25 mouse cellular contexts compared by ENCODE assay signal in genomic region chr9:41103722-41104121, GRCm38 (mm10). TPM values are rescaled to one million over a fixed set of nuclear protein-coding genes. Genes with fewer than 3 reads are reported as not detected.
A peak's percentile ranks its signal among the peaks of the same experiment; 100 is the strongest.
DNase-seq lines count a peak whose midpoint lies in the region; ATAC-seq and TF ChIP-seq lines count a peak whose summit lies in the region.
"Had no signal": no experiment of that assay in that cellular context is flagged by ENCODE, and none has a peak within 500 bp of the region (broad histone marks: within the 10 kb centered on the region; RNA-seq: fewer than 3 reads in every experiment).

No protein-coding gene starts in this region.

- WGBS in neural tube, embryonic 15.5 days, result 97% methylated on average over 8 of the region's 8 CpGs

- 0 out of 2 replicates have a peak overlapping the region, but pooled peaks have one; percentile 19 for H3K27ac ChIP-seq in CH12.LX (ENCODE audit: insufficient read depth, low read depth)
- H3K27ac ChIP-seq in neural tube, embryonic 15.5 days (replicated peaks), result no peak overlapping the region
- H3K27ac ChIP-seq: embryonic facial prominence, embryonic 12.5 days; heart, embryonic 15.5 days; hindbrain, embryonic 14.5 days; hindbrain, postnatal 0 days; intestine, embryonic 15.5 days had no signal

- TF ChIP-seq RAD21 in CH12.LX (IDR thresholded peaks at IDR 0.05; ENCODE audit: low read depth, low read length), result no peak

- no peaks in the 10 kb centered on the region for H3K79me2 ChIP-seq in CH12.LX (replicated peaks; ENCODE audit: control insufficient read depth, extremely low read depth, insufficient read depth, poor library complexity, severe bottlenecking)

- dilution Hi-C loops in CH12.LX (cut with MboI; ENCODE audit: extremely low pct_ligation_motif_present, extremely low pct_unique_long_range_greater_than_20kb, low sequenced_read_pairs), result no loop called here

- no peak overlapping the region for H3K4me2 ChIP-seq in CH12.LX (ENCODE audit: insufficient read depth, low read depth, poor library complexity, severe bottlenecking)
- no peak overlapping the region for H3K4me2 ChIP-seq in neural tube, embryonic 15.5 days
- H3K4me2 ChIP-seq: embryonic facial prominence, embryonic 12.5 days; embryonic facial prominence, embryonic 15.5 days; heart, embryonic 12.5 days; heart, embryonic 15.5 days; hindbrain, embryonic 14.5 days; intestine, embryonic 15.5 days had no signal

- H3K27me3 ChIP-seq in CH12.LX (replicated peaks), result no peaks in the 10 kb centered on the region
- H3K27me3 ChIP-seq in neural tube, embryonic 15.5 days (replicated peaks), result no peaks in the 10 kb centered on the region
- H3K27me3 ChIP-seq: embryonic facial prominence, embryonic 12.5 days; embryonic facial prominence, embryonic 15.5 days; heart, embryonic 12.5 days; heart, embryonic 15.5 days; intestine, embryonic 15.5 days had no signal

- TF ChIP-seq POLR2A in CH12.LX (IDR thresholded peaks at IDR 0.05; ENCODE audit: low read depth, low read length), result no peak

- no peak overlapping the region for H3K4me3 ChIP-seq in CH12.LX (replicated peaks in 1 of 3; ENCODE audit: low read depth in 2 of 3, low read length in 2 of 3, poor library complexity in 1 of 3)
- H3K4me3 ChIP-seq in neural tube, embryonic 15.5 days (replicated peaks), result no peak overlapping the region
- H3K4me3 ChIP-seq: embryonic facial prominence, embryonic 12.5 days; embryonic facial prominence, embryonic 15.5 days; heart, embryonic 12.5 days; heart, embryonic 15.5 days; intestine, embryonic 15.5 days had no signal

- in situ Hi-C loops in CH12.LX (cut with MboI; ENCODE audit: low pct_ligation_motif_present, low pct_unique_long_range_greater_than_20kb, low sequenced_read_pairs), result loop anchor here (10.0 kb wide), 1 partner anchor 61 kb away; the partner anchor contains the start of gene Ubash3b

- no peak overlapping the region for H3K9ac ChIP-seq in CH12.LX (ENCODE audit: insufficient read depth, low read depth)
- no peak overlapping the region for H3K9ac ChIP-seq in neural tube, embryonic 15.5 days (replicated peaks)
- H3K9ac ChIP-seq: embryonic facial prominence, embryonic 12.5 days; embryonic facial prominence, embryonic 15.5 days; heart, embryonic 12.5 days; heart, embryonic 15.5 days; hindbrain, embryonic 14.5 days; intestine, embryonic 15.5 days had no signal

- DNase-seq in CD4-positive, CD25-positive, alpha-beta regulatory T cell, adult 2 months (ENCODE audit: low read depth, low spot score), result peak; percentile 77
- no peak for DNase-seq in CH12.LX (ENCODE audit: extremely low read depth)
- DNase-seq in ovary, postnatal 10 days (ENCODE audit: low spot score), result no peak
- no peak for DNase-seq in thymus, adult 18-20 months
- DNase-seq: adrenal gland, postnatal 14 days; cerebellum, adult 11 months; cerebellum, adult 2 months; cerebellum, adult 9-11 months; cerebellum, postnatal 25 days; gastrocnemius, postnatal 10 days; gastrocnemius, postnatal 36 days; heart, adult 11 months; heart, postnatal 14 days; heart, postnatal 4 days; kidney, adult 11 months had no signal

- peak; percentile 53 for ATAC-seq in inflammation-experienced regulatory T-cells, adult 6 months
- ATAC-seq in neural tube, embryonic 15.5 days (ENCODE audit: low FRiP score), result no peak
- ATAC-seq: forebrain, embryonic 14.5 days; hindbrain, postnatal 0 days; intestine, embryonic 15.5 days had no signal

- peak; percentile 45; the same call in 1 of the 2 replicates for TF ChIP-seq EP300 in CH12.LX (IDR thresholded peaks at IDR 0.05; ENCODE audit: low read length)

- H3K9me3 ChIP-seq in CH12.LX (replicated peaks; ENCODE audit: low read length), result no peaks in the 10 kb centered on the region
- H3K9me3 ChIP-seq in neural tube, embryonic 15.5 days (replicated peaks), result no peaks in the 10 kb centered on the region
- H3K9me3 ChIP-seq: embryonic facial prominence, embryonic 12.5 days; embryonic facial prominence, embryonic 15.5 days; heart, embryonic 12.5 days; heart, embryonic 15.5 days; intestine, embryonic 15.5 days had no signal

- H3K36me3 ChIP-seq in CH12.LX (replicated peaks in 1 of 2; ENCODE audit: control insufficient read depth in 1 of 2, insufficient read depth in 1 of 2, low read length in 1 of 2), result no peaks in the 10 kb centered on the region
- H3K36me3 ChIP-seq in neural tube, embryonic 15.5 days, result no peaks in the 10 kb centered on the region
- H3K36me3 ChIP-seq: embryonic facial prominence, embryonic 12.5 days; embryonic facial prominence, embryonic 15.5 days; heart, embryonic 12.5 days; heart, embryonic 15.5 days; intestine, embryonic 15.5 days had no signal

- TF ChIP-seq CTCF in CH12.LX (conservative IDR thresholded peaks at IDR 0.05 in 1 of 2, IDR thresholded peaks at IDR 0.05 in 1 of 2; ENCODE audit: low read depth in 2 of 2, low read length in 2 of 2), result no peak

- H3K4me1 ChIP-seq in CH12.LX (ENCODE audit: control insufficient read depth in 1 of 2, insufficient read depth in 2 of 2), result peaks cover 49 to 81% of the 10 kb centered on the region in 2 experiments
- peaks cover 25% of the 10 kb centered on the region for H3K4me1 ChIP-seq in neural tube, embryonic 15.5 days

TF ChIP-seq in CH12.LX, 34 proteins besides CTCF, POLR2A, EP300 and RAD21:
- TF ChIP-seq MAFK (IDR thresholded peaks at IDR 0.05; ENCODE audit: insufficient replicate concordance, low read length) (0 out of 2 replicates have a peak, but pooled peaks have one; percentile 13), MEF2A (IDR thresholded peaks at IDR 0.05; ENCODE audit: borderline replicate concordance, low read depth, low read length) (0 out of 2 replicates have a peak, but pooled peaks have one; percentile 19), JUN (IDR thresholded peaks at IDR 0.05; ENCODE audit: insufficient read depth, low read depth, low read length) (peak; percentile 42; the same call in 1 of the 2 replicates), USF2 (conservative IDR thresholded peaks at IDR 0.05; ENCODE audit: low read depth, low read length) (no peak), JUND (conservative IDR thresholded peaks at IDR 0.05; ENCODE audit: low read depth, low read length) (peak; percentile 74; the same call in 1 of the 2 replicates), HCFC1 (IDR thresholded peaks at IDR 0.05; ENCODE audit: low read depth, low read length) (peak; percentile 34), MAX (IDR thresholded peaks at IDR 0.05; ENCODE audit: low read length) (no peak), GABPA (IDR thresholded peaks at IDR 0.05; ENCODE audit: insufficient replicate concordance, low read depth, low read length) (0 out of 2 replicates have a peak, but pooled peaks have one; percentile 18), PAX5 (IDR thresholded peaks at IDR 0.05; ENCODE audit: low read length) (no peak), MAZ (IDR thresholded peaks at IDR 0.05; ENCODE audit: low read depth, low read length) (no peak), IRF4 (IDR thresholded peaks at IDR 0.05; ENCODE audit: low read depth, low read length) (peak; percentile 68; the same call in 1 of the 2 replicates), ZMIZ1 (IDR thresholded peaks at IDR 0.05; ENCODE audit: low read depth, low read length) (no peak), ETS1 (conservative IDR thresholded peaks at IDR 0.05; ENCODE audit: low read depth, low read length) (peak; percentile 68)

RNA-seq across cellular contexts. Expression of gene Ubash3b, which starts 57.8 kb away (rescaled TPM):
- total RNA-seq in CH12.LX (2012; rRNA removed) (4.2 and 5.0 TPM in 2 replicates), CH12.LX (2014; rRNA removed) (2.8 and 3.3 TPM in 2 replicates)
- 4.5 and 4.6 TPM in 2 replicates for polyA plus RNA-seq in CH12.LX (2012; ENCODE audit: insufficient read length, low read depth)
- polyA plus RNA-seq in inflammation-experienced regulatory T-cells, adult 6 months (2017; shearing (Covaris generic)), result 10 to 100 TPM; 18.8 to 20.6 (median 20.2) TPM
- polyA plus RNA-seq in neural tube, embryonic 15.5 days (2015; fragmentation: Nextera tagmentation; extraction: Ambion mirVana), result 23.7 and 28.4 TPM in 2 replicates
